In the genomic region with DNA sequence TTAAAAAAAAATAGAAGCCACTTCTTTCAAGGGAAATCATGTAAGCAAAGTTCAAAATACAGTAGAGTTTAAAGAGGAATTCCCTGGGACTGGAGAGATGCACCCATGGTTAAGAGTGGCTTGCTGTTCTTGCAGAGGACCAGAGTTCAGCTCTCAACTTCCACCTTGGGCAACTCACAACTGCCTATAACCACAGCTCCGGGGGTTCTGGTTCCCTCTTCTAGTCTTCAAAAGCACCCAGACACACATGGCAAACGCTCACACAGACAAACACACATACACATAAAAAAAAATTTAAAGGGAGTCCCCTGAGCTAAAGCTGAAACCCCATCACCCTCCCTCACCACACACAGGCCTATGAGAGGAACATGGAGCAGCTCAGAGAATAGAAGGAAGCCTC, we compare ENCODE assay signal across 15 mouse cellular contexts.
"Had no signal": no experiment of that assay in that cellular context is flagged by ENCODE, and none has a peak within 500 bp of the region (broad histone marks: within the 10 kb centered on the region; RNA-seq: fewer than 3 reads in every experiment).

No protein-coding gene starts in this region.

- ATAC-seq: hindbrain, postnatal 0 days; intestine, embryonic 16.5 days; liver, embryonic 12.5 days had no signal

- DNase-seq: gastrocnemius, adult 2 months; gastrocnemius, postnatal 10 days; gastrocnemius, postnatal 25 days; heart, adult 18-20 months; heart, postnatal 10 days; kidney, adult 11 months; kidney, adult 2 months; kidney, adult 9 months; kidney, postnatal 14 days; kidney, postnatal 36 days; layer of hippocampus, adult 9-11 months; left cerebral cortex, postnatal 4 days had no signal
